Mouse (Mus musculus) mouse trophoblast stem cell (cell line): ENCODE measurements at regions not wholly inside any gene's neighbourhood (a gene's known extent, or its start where the extent isn't known, plus 50 kb on each side); places are given as distances from the start of the nearest gene placed in this dataset.

Source experiments
- in situ Hi-C, 2 experiments: fragments of 300-500 bp; cut with MseI, MboI; formaldehyde crosslinking; loops; 2 replicates in 1 of 2; 3 replicates in 1 of 2; pipeline ENCODE4 v1.15.1; 2025

DNA sequence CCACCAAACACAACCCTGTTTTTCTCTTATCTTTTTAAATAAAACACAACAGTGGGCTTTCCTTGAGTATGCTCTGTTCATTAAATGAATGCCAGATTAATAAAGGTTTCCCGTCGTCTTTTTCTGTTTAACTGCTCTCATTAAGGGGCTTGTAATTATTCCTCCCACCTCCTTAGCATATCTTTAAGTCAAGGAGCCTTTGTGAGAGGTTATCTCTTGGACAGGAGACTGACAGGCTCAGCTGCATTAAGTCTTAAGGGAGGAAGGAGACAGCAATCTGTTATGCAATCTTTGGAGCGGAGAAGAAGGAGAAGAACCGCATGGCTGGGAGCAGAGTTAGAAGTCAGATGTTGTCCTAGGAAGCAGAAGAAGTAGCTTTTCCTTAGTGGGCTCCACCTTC is 111.3 kb upstream of the Syt6 start:
- in situ Hi-C loops, result no loop called here

DNA sequence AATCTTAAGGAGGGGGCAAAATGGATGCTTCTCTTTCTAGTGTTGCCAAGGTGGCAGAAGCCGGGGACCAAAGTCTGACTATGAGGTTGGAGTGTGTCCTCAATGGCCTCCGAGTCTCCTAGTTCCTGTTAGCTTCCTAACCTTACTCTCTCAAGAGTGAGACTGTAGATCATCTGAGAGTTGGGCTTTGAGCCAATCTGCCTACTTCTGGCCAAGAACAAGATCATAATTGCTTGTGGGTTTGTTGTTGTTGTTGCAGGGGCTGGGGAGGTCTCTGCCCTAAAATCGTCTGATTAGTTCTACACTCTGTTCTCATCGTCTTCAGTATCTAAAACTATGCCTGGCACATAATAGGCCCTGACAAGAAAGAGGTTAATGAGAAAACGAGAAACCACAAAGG is 110.8 kb upstream of the Syt6 start:
- in situ Hi-C loops, result no loop called here

DNA sequence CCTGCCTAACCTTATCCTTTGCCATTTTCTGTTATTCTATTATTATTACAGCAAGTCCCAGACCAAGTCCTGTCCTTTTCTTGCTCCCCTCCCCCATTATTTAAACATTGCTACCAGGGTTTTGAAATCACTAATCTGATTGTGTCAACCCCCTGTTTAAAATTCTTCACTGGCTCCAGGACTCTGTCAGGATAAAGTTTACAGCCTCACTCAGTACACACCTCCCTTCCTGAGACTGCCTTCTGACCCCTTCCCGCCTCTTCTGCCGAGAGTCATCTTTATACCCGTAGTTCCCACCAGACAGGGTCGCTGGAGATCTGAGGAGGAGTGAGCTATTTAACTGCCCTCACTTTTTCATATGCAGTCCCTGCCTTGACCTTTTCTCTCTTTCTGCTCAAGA is 110.3 kb upstream of the Syt6 start:
- in situ Hi-C loops, result no loop called here

DNA sequence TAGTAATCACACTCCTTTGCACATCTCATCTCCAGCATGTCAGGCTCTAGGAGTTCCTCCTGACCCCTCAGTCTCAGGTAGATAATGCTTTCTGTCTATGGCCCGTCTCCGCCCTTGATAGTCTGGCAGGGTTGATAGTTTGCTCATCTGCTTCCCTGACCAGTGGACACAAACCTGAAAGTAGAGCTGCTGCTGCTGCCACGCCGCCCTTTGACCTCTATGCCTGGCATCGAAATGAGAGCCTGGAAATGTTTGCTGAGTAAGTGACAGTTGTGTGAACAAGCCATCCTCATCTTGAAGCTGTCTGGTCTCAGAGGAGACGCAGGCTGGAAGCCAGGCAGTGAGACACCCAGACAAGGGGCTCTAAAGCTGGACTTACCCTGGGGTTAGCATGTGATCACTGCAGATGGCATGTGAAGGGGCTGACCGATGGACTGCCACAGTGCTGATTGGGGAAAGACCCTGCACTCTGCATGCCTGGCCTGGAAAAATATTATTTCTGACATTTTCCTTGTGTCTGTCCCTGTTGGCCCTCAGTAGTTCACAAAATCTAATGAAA is 109.8 kb upstream of the Syt6 start:
- in situ Hi-C loops, result no loop called here

DNA sequence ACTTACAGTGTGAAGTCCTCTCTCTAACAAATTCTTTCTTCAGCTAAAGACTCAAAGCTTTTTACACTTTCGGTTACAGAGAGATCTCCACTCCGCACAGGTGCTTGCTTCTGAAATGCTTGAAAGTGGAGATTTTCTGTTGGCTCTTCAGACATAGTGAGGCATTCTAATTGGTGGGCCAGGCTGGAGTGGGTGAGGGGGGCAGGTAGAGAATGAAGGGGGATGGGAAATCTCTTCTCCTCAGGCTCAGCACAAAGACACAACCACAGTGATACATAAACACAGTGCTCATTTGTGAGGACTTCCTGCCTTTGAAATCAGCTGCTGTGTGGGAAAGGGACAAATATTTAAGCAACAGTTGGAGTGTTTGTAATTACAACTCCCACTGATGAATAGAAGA is 109.1 kb upstream of the Syt6 start:
- in situ Hi-C loops, result no loop called here

DNA sequence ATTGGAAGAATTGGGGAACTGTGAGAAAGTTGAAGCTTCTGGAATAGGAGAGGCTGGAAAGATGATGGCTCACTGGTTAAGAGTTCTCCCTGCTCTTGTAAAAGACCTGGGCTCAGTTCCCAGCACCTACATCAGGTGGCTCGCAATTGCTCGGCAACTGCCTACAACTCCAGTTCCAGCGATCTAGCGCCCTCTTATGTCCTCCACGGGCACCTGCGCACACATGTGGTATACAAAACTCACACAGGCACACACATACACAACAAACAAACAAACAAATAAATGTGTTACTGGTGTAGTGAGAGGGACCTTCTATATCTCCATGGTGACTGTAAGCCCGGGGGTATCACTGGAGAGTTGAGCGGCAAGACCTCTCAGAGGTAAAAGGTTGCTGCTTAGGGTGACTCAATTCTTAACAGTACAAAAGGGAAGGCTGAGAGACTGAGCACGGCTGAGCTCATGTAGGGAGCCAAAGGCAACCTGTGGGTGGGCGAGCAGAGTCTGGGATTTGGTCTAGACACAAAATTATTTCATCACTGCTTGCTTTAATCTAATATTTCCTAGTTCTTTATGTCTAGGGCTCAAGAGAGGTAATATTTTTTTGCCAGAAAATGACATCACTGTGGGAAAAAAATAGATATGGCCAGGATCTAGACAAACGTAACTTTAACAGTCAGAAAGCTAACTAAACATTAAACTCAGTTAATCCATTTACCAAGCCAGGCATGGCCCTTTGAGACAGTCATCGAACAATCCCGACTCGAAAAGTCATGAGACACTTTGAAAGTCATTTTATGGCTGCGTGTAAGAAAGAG is 104.2 kb upstream of the Syt6 start:
- in situ Hi-C loops, result no loop called here

DNA sequence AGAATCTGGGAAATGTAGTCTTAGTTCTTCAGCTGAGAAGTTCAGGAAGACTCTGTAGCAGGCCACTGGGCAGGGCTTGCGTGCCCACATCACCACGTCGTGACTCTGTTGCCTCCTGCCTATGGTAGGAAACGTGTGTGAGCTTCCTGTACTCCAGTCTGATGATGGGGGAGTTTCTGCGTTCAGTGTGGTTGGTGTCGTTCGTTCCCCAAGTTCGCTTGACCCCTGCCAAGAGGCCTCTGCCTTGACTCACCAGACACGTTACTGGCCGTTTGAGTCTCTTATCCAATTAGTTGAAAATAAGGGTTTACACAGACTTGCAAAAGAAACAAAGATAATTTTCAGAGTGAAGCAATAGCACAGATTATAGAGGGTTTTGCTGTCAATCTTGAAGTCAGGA is 102.4 kb upstream of the Syt6 start:
- in situ Hi-C loops, result no loop called here

DNA sequence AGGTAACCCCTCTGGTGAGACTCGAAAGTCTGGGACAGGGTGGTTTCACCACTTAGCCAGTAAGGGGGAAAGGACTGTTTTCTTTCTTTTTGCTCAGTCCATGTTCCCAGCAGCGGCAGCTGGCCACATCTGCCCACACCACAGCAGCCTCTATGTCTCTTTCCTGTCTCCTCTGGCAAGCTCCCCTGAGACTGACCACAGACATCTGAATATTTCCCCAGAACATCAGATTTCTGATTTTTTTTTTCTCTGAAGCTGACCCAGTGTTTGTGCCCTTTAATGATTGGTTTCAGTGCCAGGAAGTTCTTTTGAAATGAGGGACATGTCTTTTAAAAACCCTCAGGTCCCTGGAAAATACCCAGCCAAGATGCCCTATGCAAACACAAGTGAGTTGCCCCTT is 101.7 kb upstream of the Syt6 start:
- in situ Hi-C loops, result no loop called here

DNA sequence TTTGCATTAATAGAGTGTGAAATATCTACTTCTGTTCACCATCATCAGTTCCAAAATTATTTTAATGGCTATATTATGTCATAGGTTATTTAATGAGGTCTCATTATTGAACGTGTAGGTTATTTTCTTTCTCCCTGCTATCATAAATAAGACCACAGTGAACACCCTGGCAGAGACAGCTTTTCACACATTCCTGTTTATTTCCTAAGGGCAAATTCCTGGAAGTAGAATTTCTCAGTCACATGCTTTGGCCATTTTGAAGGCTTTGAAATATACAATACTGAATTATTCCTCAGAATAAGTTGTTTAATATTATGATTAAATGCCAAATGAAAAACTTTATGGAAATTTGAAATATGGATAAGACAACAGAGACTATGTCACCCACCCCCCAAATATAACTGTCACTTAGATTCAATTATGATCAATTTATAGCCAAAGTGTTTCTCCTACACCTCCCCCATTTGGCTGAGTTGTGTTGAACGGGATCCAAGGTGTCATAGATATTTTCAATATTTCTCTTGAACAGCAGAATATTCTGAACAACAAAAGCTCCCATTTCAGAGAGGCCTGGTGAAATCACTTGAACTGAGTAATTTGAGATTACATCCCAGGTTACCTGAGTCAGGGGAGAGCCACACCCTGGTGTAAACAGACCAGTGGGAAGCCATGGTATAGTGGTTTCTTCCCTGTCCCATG is 95.0 kb upstream of the Syt6 start:
- in situ Hi-C loops, result no loop called here

DNA sequence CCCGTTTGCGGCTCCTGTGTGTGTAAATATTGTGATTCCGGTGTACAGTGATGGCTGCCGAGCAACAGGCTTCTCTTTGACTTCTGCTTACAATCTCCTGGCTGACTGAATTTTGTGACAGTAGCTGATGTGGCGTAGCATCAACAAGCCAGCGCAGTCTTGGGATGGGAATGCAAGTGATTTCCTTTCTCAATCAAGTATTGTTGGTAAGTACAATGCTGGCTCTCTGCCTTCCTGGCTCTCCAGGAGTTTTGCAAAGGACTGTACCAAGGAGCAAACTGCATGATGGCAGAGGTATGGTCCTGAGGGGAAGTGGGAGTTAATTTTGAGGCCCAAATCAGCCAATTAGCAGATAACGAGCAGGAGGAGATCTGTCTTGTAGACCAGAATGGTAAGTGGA is 94.4 kb upstream of the Syt6 start:
- in situ Hi-C loops, result no loop called here

DNA sequence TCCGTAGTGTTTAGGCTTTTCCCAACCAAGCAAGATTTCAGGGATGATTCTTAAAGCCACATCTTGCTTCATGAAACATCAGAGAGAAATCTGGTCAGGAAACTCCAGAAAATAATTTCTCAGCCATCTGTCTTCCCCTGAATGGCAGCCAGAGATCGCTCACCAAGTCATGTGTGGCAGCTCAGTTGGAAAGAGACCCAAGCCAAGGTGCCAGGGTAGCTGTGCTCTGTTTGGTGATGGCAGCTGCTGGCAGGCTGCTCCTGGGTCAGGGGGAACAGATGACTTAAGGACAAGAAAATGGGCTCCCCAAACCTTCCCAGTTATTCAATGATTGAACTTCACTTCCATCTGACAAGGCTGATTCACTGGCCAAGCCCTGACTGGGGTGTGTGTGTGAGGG is 91.7 kb upstream of the Syt6 start:
- in situ Hi-C loops, result no loop called here

DNA sequence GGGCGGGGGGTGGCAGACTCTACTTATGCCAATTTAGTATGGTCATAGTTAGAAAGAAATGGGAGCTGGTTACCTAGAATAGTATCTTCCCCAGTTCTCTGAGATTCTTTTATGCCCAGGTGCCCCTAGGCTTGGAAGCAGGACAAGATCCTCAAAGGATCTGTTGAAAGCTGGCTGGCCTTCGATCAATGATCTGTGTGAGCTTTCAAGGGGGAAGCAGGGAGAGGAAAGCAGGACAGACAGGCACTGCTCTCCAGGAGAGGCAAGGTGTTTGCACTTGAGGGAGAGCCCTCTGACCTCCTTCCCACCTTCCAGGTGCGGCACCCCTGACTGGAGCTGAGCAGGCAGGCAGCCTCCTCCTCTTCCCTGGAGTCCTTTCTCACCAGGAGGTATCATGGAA is 91.3 kb upstream of the Syt6 start:
- in situ Hi-C loops, result no loop called here

DNA sequence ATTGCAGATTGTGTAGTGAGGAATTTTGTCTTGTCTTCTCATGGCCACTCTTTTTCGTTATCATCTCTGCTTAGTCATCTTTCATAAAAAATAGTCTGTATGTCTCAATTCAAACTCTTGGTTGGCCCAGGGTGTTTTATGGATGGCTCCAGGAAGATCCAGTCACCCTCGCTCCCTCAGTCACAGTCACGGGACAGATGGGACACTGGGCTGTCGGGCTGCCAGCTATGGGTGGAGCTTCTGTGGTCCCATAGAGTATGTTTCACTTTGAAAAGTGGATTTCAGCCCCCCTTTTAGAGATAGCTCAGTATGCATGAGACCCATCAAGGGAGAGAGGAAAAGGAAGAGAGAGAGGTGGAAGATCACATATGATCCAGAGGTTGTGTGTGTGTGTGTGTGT is 85.2 kb upstream of the Syt6 start:
- in situ Hi-C loops, result no loop called here

DNA sequence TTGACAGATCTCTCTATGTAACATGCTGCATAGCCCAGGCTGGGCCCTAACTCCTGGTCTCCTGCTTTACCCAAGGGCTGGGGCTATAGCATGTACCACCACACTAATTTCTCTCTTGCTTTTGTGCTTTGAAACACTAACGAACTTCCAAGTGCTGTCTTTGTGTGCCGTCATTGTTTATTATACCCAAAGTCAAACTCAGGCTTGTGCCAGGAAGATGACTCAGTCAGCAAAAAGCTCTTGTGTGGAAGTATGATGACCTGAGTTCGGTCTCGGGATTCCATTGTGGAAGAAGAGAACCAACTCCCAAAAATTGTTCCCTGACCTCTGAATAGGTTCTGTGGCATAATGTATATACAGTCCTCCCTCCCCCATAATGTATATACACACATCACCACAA is 84.1 kb upstream of the Syt6 start:
- in situ Hi-C loops, result no loop called here

DNA sequence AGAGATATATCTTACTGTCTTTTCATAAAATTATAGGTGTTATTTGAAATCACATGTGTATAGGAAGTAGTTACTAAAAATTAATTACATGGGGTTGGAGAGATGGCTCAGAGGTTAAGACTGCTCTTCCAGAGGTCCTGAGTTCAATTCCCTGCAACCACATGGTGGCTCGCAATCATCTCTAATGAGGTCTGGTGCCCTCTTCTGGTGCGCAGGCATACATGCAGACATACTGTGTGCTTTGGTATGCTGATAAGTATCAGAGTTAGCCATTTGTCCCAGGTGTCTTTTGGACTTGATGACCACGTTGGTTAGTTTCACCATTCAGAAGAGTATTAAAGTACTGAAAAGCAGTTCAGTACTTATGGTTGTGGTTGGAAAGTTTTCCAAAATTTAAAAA is 82.8 kb upstream of the Syt6 start:
- in situ Hi-C loops, result no loop called here

DNA sequence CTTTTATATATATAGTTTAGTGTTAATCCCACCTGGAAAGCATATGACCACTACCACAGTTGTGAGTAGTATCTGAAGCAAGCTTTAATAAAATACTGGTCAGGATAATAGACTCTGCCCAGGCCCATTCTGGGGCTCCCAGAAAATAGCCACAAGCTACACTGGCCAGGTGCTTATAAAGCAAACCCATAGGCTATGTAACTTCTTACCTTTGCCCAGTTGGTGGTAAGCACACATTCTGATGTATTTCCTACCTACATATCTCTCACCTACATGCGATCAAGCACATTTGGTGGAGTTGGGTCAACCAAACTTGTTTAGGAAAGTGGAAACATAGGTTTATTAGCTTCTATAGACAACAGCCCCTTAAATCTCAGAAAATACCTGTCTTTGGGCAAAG is 81.4 kb upstream of the Syt6 start:
- in situ Hi-C loops, result no loop called here

DNA sequence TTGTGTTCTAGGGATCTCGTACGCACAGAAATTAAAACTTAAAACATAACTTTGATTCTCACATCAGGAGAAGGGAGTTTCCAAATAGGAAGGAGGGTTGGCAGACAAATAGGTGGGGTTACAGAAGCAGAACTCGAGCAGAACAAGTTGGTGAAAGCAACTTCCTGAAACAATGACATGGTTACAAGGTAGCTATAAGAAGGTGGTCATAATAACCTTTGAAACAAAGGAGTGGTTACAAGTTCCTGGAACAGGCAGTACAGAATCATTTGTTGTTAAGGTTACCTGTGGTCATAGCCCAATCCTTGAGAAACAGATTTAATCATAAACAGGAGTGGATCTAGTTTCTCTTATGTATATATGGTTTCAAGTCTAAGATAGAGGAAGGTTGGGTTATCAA is 81.0 kb upstream of the Syt6 start:
- in situ Hi-C loops, result no loop called here

DNA sequence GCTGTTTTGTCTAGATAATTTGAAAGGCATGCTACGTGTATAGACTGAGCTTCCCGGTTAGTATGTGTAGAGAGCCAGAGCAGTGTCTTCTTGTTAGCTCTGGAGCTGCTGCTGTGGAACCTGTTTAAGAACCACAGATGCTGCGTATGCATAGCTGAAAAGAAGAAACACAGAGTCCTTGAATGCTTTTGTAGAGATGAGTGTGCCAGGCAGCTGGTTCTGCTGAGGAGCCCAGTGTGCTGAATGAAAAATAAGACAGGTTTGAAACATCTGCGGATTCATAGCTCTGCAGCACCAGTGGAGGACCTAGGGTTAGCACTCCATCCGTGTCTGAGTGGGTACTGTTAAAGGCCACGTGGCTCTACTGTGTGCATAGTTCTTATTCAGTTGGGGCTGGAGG is 78.9 kb upstream of the Syt6 start:
- in situ Hi-C loops, result no loop called here

DNA sequence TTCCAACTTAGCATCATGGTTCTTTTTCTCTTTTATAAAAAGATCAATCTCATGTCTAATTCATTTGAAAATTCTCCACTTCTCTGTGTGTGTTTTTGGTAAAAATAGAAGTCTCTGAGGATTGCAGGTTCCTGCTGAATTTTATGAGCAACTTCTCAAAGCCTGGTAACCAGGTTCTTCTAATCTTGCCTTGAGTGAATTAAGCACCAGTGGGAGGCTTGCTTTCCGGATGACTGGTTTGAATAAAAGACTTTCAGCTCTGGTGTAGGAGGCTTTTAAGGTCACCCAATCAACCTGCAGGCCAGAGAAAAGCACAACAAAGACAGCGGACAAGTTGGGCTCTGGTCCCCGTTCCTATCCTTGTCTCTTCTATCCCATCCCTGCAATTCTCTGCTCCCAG is 78.3 kb upstream of the Syt6 start:
- in situ Hi-C loops, result no loop called here

DNA sequence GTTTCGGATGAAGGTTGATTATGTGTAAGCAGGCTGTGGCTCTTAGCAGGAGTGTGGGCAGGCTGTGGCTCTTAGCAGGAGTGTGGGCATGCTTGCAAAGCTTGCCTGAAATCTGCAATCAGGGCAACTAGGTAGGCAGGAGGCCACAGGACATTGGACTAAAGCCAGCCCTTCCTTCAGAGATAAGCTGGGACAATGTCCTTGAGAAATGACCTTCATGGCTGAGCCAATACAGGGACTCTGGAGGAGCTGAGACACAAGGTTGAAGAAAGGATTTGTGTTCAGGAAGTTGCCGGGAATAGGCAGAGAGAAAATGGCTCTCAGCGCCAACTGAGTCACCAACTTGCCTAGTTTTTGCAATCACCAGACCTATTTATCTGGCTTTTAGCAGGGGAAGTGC is 77.3 kb upstream of the Syt6 start:
- in situ Hi-C loops, result no loop called here

DNA sequence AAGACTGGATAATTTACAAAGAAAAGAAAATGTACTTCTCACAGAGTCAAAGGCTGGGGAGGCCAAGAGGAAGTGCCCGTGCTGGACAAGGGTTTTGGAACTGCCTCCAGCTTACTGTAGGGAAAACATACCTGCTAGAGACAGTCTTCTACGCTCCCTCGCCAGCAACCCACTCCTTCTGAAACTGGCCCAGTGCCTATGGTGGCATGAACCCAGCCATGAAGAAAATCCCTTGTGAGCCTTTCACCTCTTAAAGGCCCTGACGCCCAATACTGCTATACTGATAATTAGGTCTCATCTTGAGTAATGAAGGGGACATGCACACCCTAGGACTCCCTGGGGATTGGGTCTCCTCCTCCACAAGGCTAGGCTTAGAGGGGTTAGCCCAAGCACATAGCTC is 76.6 kb upstream of the Syt6 start:
- in situ Hi-C loops, result no loop called here

DNA sequence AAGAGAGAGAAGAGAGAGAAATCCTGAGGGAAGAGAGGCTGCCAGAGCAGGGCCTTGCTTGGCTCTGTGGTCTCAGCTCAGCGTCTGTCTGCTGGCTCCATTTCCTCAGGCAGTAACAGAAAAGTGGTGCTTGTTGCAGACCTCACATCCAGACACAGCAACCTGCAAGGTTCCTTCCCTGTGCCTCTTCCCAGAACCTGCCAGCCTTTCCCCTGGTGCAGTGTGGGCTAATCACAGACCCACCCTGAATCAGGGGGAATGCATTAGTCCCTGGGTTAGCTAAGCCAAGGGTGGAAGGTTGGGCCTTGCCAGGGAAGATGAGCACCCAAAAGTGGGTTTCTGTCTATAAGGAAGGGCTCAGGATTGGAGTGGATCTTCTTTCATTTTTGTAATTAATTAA is 75.2 kb upstream of the Syt6 start:
- in situ Hi-C loops, result no loop called here

DNA sequence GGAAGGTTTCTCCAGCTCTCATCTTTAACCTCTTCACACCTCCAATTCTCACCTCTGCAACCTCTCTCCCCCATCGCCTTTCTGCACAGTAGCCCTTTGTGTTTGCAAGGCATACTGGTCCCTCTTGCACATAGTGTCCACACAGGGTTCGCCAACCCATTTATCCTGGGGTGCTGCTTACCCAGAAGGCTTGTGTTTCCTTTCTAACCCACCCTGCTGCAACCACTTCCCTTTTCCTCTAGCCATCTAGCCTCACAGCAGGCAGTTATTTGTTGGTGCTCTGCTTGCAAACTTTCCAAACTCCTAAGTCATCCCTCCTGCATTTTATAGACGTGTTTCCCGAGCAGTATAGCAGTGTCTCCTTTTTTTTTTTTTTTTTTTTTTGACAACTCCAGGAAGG is 74.7 kb upstream of the Syt6 start:
- in situ Hi-C loops, result no loop called here
